Mouse (Mus musculus) kidney, adult 9 months (tissue): Measurements from ENCODE around the gene Wfdc2.
"Not testable (repeated sequence)": the region's sequence is repeated elsewhere in the genome, so short reads cannot be mapped to it uniquely, and the experiment has no call there.

Experiments
- DNase-seq: peaks from one replicate; pipeline ENCODE4 v3.0.0; 2022

The Wfdc2 gene

GRCm38 (mm10) chr2:164549963-164550894 lies 12.0 kb upstream of the Wfdc2 start:
- DNase-seq: no peak

- no peak for DNase-seq
Observed at GRCm38 (mm10) chr2:164550895-164551269, 11.3 kb upstream of the Wfdc2 start.

DNA sequence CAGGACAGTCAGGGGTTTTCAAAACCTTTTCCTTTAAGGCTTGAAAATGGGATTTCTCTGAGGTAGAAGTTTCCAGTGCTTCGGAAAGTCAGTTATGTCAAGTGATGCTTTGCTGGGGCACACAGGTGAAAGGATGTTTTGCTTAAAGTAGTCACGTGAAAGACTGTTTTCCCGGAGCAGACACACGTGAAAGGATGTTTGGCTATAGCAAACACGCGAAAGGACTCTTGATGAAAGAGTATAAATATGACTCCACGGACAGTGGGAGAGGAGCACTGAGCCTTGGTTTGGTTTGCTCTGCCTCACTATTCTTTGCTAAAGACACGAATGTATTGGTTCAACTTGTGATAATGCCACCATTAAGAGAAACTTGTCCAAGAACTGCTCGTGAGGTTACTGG lies 10.7 kb upstream of the Wfdc2 start:
- DNase-seq: no peak

GRCm38 (mm10) chr2:164558426-164558825 lies 3.8 kb upstream of the Wfdc2 start:
- no peak for DNase-seq

- DNase-seq: no peak
Observed at GRCm38 (mm10) chr2:164558991-164559645, 3.1 kb upstream of the Wfdc2 start.

DNA sequence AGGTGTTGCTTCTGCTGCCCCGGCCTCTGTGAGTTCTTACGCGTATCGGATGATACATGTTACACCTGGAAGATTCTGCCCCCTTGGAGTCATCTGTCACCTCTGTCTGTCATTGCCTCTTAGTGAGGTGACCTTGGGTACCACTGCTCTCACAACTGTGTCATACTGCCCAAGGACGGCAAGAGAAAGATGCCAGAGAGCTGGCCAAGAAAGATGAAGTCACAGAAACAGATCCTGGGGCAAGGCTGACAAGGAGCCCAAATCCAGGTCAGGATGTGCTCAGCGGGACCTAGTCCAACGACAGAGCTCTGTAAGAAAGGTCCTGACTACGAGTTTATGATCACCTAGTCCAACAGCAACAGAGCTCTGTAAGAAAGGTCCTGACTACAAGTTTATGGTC lies 2.1 kb upstream of the Wfdc2 start:
- no peak for DNase-seq

- DNase-seq: peak; percentile 55
Observed at GRCm38 (mm10) chr2:164563339-164564038, 1.3 kb downstream of the Wfdc2 start.

DNA sequence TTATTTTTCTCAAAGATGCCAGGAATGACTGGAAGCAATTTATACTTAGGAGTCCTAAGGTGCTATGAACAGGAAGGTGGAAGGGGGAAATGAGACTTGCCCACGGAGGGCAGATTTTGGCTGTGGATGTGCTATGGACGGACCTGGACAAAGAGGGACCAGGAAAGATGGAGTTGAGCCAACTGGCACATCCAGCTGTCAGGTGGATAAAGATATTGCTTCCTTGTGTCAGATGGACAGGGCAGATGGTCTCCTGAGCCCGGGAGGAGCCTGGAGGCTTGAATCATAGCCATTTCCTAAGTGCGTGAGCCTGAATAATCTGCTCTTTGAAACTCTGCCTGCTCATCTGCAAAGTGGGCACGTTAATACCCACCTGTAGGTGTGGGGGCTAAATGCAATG lies 2.1 kb downstream of the Wfdc2 start:
- DNase-seq: no peak

GRCm38 (mm10) chr2:164566997-164567396 lies 4.8 kb downstream of the Wfdc2 start:
- no peak for DNase-seq

- no peak for DNase-seq
Observed at GRCm38 (mm10) chr2:164567460-164567859, 5.2 kb downstream of the Wfdc2 start.

DNA sequence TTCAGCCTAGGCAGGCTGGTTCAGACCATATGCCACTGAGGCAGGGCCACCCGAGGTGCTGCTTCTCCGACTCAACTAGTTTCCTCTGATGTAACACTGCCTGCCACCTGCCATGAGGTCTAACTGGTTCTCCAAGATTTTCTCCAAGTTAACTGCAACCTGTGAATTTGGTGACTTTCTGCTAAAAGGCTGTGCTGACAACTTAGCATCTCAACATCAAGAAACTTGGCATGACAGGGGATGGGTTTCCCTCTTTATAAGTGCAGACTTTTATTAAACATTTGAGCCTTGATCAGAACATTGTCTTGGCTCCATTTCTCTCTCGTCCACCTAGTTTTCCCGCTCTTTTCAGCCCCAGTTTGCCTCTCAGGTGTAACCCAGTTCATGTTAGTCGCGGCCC lies 11.1 kb downstream of the Wfdc2 start, which contains the start of gene Spint3:
Gene Spint3 (minus strand): TSS at position 101 of the 400 bp plus-strand sequence.
- not testable (repeated sequence) for DNase-seq

DNA sequence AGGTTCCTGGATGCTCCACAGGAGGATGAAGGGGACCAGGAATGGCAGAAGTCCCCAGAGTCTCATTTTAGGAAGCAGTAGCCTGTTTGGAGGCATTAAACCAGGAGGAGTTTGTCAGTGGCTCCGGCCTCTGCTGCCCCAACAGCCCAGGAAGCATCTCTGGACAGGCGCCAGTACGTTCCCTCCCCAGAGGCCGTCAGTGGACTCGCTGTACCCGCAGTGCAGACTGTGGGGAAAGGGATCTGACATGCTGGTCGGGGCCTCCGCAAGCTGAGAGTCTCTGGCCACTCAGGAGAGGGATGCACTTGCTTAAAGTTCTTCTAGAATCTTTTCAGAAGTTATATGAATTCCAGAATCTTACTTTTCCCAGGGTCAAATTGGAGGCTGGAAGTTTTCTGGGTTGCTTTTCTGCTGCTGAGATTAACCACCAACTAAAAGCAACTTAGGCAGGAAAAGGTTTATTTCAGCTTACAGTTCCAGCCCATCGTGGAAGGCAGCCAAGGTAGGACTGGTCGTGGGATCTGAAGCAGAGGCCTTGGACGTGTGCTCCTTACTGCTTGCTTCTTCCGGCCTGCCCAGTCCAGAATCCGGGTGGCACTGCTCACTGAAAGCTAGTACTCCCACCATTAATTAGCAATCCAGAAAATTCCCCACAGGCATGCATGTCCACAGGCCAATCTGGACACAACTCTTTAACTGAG lies 23.0 kb downstream of the Wfdc2 start, which contains the start of gene Wfdc6a:
Gene Wfdc6a (minus strand): TSS at position 423 of the 701 bp plus-strand sequence.
- DNase-seq: not testable (repeated sequence)

DNA sequence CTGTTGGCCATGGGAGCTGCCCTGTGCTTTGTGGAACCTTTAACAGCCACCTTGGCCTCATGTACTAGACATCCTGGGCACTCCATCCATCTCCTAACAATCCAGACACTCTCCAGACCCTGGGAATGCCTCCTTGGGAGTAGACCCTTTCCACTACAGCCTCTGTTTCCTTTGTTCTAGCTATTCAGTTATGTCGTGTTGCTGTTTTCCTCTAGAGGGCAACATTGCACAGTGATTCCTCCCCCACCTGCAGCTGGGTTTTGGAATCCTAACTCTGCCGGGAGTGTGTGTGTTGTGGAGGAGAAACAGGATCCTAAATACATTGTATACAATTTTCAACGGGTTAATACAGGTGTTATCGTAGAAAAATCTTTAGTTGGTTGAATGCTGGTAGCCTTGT lies 29.8 kb downstream of the Wfdc2 start:
- DNase-seq: peak; percentile 39

GRCm38 (mm10) chr2:164593494-164593893 lies 31.3 kb downstream of the Wfdc2 start, which contains the start of gene Eppin:
TSS of gene Eppin (minus strand) at chr2:164593594.
- no peak for DNase-seq

- DNase-seq: no peak
Observed at GRCm38 (mm10) chr2:164600179-164600578, 38.0 kb downstream of the Wfdc2 start.

- no peak for DNase-seq
Observed at GRCm38 (mm10) chr2:164603482-164603881, 41.3 kb downstream of the Wfdc2 start.

DNA sequence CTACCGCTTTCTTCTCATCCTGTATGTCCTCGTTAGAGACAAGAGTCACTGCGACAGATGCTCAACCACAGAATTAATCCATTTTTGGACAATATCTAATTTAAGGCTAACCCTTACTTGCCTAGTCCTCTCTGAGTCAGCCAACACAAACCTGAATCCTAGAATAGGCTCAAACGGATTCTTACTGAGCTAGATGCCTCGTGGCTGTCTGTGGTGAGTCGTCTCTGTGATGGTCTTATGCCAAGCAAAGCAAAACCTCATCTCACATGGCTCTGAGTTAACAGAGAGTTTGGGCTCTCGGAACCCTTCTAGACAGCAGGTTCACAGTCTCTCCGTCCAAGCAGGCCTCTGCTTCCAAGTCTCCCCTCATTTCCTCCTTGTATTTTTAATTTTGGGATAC lies 42.2 kb downstream of the Wfdc2 start:
- DNase-seq: no peak

- no peak for DNase-seq
Observed at GRCm38 (mm10) chr2:164608781-164609180, 46.6 kb downstream of the Wfdc2 start.

DNA sequence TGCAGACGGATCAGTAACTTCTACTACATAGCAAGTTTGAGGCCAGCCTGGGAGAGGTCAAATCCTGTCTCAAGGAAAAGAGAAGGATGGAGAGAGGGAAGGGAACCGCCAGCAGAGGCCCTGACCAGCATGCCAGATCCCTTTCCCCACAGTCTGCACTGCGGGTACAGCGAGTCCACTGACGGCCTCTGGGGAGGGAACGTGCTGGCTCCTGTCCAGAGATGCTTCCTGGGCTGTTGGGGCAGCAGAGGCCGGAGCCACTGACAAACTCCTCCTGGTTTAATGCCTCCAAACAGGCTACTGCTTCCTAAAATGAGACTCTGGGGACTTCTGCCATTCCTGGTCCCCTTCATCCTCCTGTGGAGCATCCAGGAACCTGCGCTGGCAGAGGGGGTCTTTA lies 51.3 kb downstream of the Wfdc2 start, which contains the start of the genes Wfdc6b and Wfdc8:
Gene Wfdc6b (plus strand): TSS at position 52 of the 400 bp plus-strand sequence.
Gene Wfdc8 (minus strand): TSS at position 156 of the 400 bp plus-strand sequence.
- peak; percentile 25 for DNase-seq

GRCm38 (mm10) chr2:164615386-164615785 lies 53.2 kb downstream of the Wfdc2 start:
- DNase-seq: no peak
